Mouse (Mus musculus) mouse trophoblast stem cell (cell line): ENCODE measurements around the gene Osbpl11.
"Not testable (repeated sequence)": the region's sequence is repeated elsewhere in the genome, so short reads cannot be mapped to it uniquely, and the experiment has no call there.

Experiments used
- in situ Hi-C, 2 experiments: fragments of 300-500 bp; cut with MseI, MboI; formaldehyde crosslinking; loops; 2 replicates in 1 of 2; 3 replicates in 1 of 2; pipeline ENCODE4 v1.15.1; 2025

Osbpl11 gene

DNA sequence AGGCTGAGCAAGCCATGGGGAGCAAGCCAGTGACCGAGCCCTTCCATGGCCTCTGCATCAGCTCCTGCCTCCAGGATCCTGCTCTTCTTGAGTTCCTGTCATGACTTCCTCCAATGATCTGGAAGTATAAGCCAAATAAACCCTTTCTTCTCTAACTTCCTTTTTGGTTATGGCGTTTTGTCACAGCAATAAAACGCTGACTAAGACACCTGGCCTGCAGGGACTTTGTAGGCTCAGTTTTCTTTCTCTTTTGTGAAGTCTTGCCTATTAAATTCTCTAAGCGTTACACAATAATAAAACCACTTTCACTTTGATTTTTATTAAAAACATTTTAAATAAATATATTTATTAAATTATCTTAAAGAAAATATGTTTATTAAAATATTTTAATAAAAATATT lies 7.1 kb upstream of the Osbpl11 start:
- in situ Hi-C loops: no loop called here

DNA sequence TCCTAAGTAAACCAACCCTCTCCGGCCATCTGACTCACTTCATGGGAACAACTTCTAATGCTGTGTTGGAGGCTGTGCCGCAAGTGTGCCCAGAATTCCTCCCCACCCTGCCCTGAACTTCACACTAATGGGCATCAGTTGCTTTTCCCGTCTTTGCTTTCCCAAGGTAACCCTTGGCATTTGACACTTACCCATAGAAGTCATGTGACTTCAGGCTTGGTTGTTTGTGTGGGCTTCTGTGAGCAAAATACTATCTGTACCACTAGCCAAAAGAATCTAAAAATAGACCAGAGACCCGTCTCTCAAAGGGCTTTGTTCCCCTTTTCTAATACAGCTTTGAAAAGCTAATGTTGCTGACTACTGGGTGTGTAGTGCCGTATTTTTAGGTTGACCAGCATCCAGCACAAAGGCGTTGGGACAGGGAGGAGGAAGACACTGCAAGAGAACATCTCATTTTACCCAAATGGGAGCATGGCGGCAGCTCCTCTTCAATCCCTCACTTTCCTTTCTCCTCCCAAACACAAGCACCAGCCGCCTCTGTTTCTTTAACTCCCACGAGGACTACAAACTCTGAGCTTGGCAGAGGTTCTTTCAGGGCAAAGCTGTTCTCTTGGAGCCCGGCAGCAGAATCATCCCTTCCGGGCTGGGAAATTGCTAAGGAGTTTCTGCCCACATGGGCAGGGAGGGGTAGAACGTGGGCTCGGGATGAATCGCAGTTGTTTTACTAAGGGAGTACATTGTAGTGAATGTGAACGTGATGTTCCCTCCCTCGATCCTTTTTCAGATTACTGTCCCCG lies 6.4 kb upstream of the Osbpl11 start:
- in situ Hi-C loops: no loop called here

DNA sequence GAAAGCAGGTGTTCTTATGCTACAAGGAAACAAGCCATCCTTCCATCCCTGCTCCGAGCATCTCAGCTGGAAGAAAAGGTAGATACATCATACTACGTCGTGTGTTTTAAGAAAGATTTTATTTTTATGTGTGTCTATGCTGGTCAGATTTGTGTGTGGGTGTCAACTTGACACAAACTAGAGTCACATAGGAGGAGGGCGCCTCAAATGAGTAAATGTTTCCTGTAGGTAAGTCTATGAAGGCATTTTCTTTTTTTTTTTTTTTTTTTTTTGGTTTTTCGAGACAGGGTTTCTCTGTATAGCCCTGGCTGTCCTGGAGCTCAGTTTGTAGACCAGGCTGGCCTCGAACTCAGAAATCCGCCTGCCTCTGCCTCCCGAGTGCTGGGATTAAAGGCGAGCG lies 5.6 kb upstream of the Osbpl11 start:
- in situ Hi-C loops: not testable (repeated sequence)

- in situ Hi-C loops: no loop called here
These were observed 5.0 kb upstream of the Osbpl11 start for GRCm38 (mm10) chr16:33179911-33180310.

- in situ Hi-C loops: no loop called here
These were observed 4.1 kb upstream of the Osbpl11 start for GRCm38 (mm10) chr16:33180793-33181192.

GRCm38 (mm10) chr16:33185261-33186046 lies 583 bp downstream of the Osbpl11 start:
- in situ Hi-C loops: no loop called here

- in situ Hi-C loops: no loop called here
These were observed 1.3 kb downstream of the Osbpl11 start for GRCm38 (mm10) chr16:33186134-33186533.

- in situ Hi-C loops: no loop called here
These were observed 3.2 kb downstream of the Osbpl11 start for GRCm38 (mm10) chr16:33188076-33188475.

DNA sequence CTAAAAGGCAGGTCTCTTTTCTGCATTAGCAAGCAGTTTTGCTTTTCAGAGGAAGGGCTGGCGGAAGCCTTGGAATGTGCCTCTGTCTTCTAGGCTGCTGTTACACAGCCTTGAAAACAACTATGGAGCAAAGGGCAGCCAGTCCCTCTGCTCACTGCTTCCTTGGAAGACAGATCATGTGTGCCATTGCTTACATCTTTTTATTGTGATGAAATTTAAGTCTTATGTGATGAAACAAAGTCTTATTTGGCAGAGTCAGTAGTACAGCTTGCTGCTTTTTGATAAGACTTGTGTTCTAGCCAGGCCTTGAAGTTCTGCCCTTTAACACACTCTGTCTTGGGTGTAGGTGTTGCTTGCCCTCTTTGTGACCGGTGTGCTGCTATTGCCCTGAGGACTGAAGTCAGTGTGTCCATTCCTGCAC lies 6.8 kb downstream of the Osbpl11 start:
- in situ Hi-C loops: no loop called here

DNA sequence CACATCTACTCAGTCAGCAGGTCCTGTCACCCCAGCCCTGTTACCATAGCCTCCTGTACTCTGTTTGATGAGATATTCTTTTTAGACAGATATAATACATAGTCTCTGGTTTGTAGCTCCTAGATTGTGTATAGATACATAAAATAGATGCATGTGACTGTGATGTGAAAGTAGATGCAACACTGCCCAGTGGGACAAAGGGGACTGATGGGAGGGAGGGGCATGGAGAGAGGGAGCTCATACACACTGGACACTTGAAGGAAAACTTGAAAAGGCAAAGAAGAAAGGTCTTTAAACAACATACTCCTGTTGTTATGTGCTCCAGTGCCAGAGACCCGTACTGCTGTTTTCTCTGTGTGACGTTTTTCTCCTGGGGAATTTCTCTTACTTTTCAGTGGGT lies 7.4 kb downstream of the Osbpl11 start:
- in situ Hi-C loops: no loop called here

DNA sequence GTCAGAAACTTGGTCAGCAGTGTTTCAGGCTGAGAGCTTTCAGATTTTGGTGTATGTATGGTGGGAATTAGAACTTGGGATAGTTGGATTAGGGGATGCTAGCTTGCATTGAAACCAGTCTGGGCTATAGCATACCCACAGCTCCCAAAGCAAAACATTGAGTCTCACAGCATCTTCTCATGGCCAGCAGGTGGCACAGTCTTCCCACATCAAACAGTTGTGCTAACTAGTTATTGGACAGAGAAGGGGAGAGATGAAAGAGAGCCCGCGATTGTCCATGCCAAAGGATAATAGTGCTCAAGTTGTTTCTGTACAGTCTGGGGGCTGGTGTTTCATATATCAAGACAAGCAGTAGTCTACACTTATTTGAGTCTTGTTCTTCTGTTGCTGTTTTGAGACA lies 8.8 kb downstream of the Osbpl11 start:
- in situ Hi-C loops: no loop called here

DNA sequence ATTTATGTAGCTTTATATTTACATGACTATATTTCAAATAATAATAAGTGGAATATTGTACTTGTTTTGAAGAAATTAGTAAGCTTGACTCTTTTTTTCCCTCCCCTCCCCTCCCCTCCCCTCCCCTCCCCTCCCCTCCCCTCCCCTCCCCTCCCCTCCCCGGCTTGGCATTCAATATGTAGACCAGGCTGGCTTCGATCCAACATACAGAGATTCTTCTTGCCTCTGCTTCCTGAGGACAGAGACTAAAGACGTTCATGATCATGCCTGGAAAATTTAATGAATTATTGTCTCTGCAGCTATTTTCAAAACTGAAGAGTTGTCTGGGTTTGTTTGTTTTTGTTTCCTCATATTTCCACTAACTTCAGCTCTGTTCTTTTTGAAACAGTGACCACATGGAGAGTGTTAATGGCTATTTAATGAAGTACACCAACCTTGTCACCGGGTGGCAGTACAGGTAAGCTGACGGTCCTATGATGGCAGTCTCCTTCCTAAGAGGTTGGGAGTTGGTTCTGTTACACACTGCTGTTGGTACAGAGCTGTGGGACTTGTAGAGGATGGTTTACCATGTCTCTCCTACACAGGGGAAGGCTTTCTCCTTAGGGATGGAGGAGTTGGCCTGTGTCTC lies 10.9 kb downstream of the Osbpl11 start:
- in situ Hi-C loops: no loop called here

- in situ Hi-C loops: no loop called here
These were observed 11.7 kb downstream of the Osbpl11 start for GRCm38 (mm10) chr16:33196578-33196977.

- in situ Hi-C loops: no loop called here
These were observed 15.7 kb downstream of the Osbpl11 start for GRCm38 (mm10) chr16:33200589-33200988.

DNA sequence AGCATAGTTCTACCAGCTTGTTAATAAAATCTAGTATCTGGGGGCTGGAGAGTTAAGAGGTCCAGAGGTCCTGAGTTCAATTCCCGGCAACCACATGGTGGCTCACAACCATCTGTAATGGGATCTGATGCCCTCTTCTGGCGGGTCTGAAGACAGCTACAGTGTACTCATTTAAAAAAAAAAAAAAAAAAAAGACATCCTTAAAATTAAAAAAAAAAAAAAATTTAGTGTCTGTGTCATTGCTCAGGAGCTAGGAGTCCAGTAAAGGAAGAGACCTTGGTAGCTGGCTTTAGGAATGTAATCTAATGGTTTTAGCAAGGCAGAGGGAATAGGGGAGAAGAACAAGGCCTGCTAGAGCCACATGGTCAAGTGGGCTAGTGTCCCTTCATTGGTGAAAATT lies 25.9 kb downstream of the Osbpl11 start:
- in situ Hi-C loops: no loop called here

GRCm38 (mm10) chr16:33216313-33217003 lies 31.6 kb downstream of the Osbpl11 start:
- in situ Hi-C loops: no loop called here

- in situ Hi-C loops: not testable (repeated sequence)
These were observed 32.7 kb downstream of the Osbpl11 start for GRCm38 (mm10) chr16:33217553-33218085.

- in situ Hi-C loops: no loop called here
These were observed 37.6 kb downstream of the Osbpl11 start for GRCm38 (mm10) chr16:33222482-33222881.

GRCm38 (mm10) chr16:33224381-33224780 lies 39.5 kb downstream of the Osbpl11 start:
- in situ Hi-C loops: no loop called here

DNA sequence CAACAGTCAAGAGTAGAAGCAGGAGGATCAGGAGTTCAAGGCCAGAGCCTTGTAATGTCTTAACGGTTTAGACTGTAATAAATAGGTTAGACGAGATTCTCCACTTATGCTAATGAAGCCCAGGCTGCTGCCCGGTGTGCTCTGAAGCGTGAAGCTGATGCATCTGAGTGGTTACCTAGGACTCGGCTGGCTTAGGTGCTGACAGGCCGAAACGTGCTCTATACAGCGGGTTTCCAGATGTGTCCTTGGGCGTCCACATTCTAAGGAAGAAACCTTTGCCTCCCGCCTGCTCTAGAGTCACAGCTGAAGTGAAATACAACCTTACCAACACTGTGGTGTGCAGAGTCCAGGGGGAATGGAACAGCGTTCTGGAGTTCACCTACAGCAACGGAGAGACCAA lies 49.3 kb downstream of the Osbpl11 start:
- in situ Hi-C loops: no loop called here

- in situ Hi-C loops: no loop called here
These were observed 51.3 kb downstream of the Osbpl11 start for GRCm38 (mm10) chr16:33236151-33236550.

- in situ Hi-C loops: no loop called here
These were observed 54.4 kb downstream of the Osbpl11 start for GRCm38 (mm10) chr16:33239305-33239704.
